Mouse (Mus musculus): ENCODE results near the gene Dct. TPM values are rescaled to one million over a fixed set of nuclear protein-coding genes. Genes with fewer than 3 reads are reported as not detected.

The Dct gene
- polyA plus RNA-seq, 1 experiment from 2014 or later = 0.04 TPM

- POLR2A ChIA-PET = interaction anchor here (0.6 kb wide), 1 partner anchor 42 kb away, joined by 3 read pairs; no protein-coding TSS in a partner anchor
- no peak for TF ChIP-seq CTCF (IDR thresholded peaks at IDR 0.05)
- CTCF ChIA-PET = no interaction called here
- peak; percentile 57 for DNase-seq (ENCODE audit: low read depth, low spot score)
- in situ Hi-C loops (cut with MboI; ENCODE audit: low pct_unique_long_range_greater_than_20kb) = no loop called here
- peak; percentile 96 for ATAC-seq
- no peaks in the 10 kb centered on the region for H3K27me3 ChIP-seq
These were observed 58.2 kb downstream of the Dct start for GRCm38 (mm10) chr14:117993845-117994244.

DNA sequence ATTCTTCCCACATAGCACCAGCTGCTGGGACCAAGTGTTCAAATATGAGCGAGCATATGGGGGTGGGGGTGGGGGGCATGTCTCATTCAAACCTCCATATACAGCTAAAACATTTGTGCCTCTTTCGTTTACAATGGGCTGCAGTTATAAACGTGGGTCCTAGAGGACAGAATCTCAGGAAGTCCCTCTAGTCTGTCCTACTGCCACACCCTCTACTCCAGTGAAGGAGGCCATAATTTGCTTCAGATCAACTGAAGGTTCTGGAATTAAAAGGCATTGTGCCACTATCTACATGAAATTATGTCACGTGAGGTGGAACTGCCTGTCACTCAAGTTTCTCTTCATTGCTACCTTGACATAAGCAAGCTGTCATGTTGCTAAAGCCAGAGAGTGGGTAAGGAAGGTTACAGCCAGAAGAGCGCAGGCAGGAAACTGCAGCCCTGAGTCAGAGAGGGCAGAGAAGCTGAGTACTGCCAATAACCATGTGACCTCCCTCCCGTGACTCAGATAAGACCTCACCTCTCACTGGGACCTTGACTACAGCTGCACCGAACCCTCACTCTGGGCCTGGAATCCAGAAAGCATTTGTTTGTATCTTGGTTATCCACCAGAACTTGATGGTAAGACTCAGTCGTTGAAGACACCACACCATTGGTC is 59.3 kb downstream of the Dct start:
- TF ChIP-seq CTCF (IDR thresholded peaks at IDR 0.05) = no peak
- POLR2A ChIA-PET = no interaction called here
- ATAC-seq (no peak), DNase-seq (ENCODE audit: low read depth, low spot score) (no peak)
- no peaks in the 10 kb centered on the region for H3K27me3 ChIP-seq
- in situ Hi-C loops (cut with MboI; ENCODE audit: low pct_unique_long_range_greater_than_20kb) = no loop called here
- CTCF ChIA-PET = no interaction called here

DNA sequence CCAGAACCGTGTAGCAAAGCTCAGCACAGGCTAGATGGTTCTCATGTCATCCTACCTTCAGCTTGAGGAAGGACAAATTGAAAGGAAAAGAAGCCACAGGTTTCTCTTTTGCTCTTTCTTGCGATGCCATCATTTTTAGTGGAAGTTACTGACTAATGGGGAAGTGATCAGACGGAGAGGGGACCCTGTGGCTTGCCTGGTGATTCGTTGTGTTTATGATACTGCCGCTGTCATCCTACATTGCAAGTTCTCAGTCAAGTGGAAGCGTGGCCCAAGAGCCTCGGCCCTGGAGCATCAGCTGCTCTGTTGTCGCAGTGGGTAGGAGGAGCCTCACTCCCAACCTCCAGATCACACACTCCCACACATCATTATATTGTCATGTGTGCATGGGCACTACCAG is 61.8 kb downstream of the Dct start:
- no peak for TF ChIP-seq CTCF (IDR thresholded peaks at IDR 0.05)
- H3K27me3 ChIP-seq = no peaks in the 10 kb centered on the region
- in situ Hi-C loops (cut with MboI; ENCODE audit: low pct_unique_long_range_greater_than_20kb) = no loop called here
- ATAC-seq = no peak
- ChIA-PET CTCF (no interaction called here), POLR2A (no interaction called here)
- DNase-seq (ENCODE audit: low read depth, low spot score) = no peak

DNA sequence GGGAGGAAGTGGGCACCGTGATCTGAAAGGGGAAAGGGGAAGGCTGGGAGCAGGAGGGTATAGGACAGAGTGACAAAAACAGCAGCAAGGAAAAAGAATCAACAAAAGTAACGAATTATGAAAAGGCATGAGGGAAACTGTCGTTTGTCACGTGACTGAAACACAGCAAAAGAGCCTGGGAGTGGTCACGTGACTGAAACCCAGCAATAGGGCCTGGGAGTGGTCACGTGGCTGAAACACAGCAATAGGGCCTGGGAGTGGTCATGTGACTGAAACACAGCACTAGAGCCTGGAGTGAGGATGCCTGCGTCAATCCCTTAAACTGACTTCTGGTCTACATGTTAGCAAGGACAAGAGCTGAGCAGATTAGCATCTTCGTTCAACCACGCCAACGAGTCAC is 63.6 kb downstream of the Dct start:
- CTCF ChIA-PET = no interaction called here
- DNase-seq (ENCODE audit: low read depth, low spot score) (no peak), ATAC-seq (peak; percentile 34)
- POLR2A ChIA-PET = no interaction called here
- no peak for TF ChIP-seq CTCF (IDR thresholded peaks at IDR 0.05)
- in situ Hi-C loops (cut with MboI; ENCODE audit: low pct_unique_long_range_greater_than_20kb) = no loop called here
- no peaks in the 10 kb centered on the region for H3K27me3 ChIP-seq

- DNase-seq (ENCODE audit: low read depth, low spot score) (no peak), ATAC-seq (no peak)
- POLR2A ChIA-PET = no interaction called here
- TF ChIP-seq CTCF (IDR thresholded peaks at IDR 0.05) = no peak
- in situ Hi-C loops (cut with MboI; ENCODE audit: low pct_unique_long_range_greater_than_20kb) = no loop called here
- H3K27me3 ChIP-seq = no peaks in the 10 kb centered on the region
- CTCF ChIA-PET = no interaction called here
These were observed 70.5 kb downstream of the Dct start for GRCm38 (mm10) chr14:117981532-117981931.

DNA sequence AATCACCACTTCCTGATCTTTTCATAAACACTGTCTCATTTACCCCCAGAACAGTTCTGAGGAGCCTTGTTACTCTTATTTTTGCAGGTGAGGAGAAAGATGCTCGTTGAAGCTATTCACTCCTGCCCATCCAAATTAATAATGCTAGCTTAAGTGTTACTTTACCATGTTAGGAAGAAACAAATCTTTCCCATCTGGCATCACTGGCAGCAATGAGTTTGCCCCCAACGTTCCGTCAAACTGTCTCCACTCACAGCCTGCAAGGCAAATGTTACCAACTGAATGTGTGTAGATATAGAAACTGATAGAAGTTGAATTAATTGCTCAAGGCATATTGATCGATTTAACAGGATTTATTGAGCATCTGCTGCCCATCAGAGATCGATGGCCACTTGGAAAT is 79.5 kb downstream of the Dct start:
- CTCF ChIA-PET = no interaction called here
- in situ Hi-C loops (cut with MboI; ENCODE audit: low pct_unique_long_range_greater_than_20kb) = no loop called here
- no peaks in the 10 kb centered on the region for H3K27me3 ChIP-seq
- POLR2A ChIA-PET = no interaction called here
- ATAC-seq = no peak
- DNase-seq (ENCODE audit: low read depth, low spot score) = no peak
- no peak for TF ChIP-seq CTCF (IDR thresholded peaks at IDR 0.05)

Other genes with a start within 250 kb of the Dct start
- 22.7 TPM for gene Tgds, start 80.5 kb upstream of the Dct start, polyA plus RNA-seq (2021)
- 28.3 TPM for gene Gpr180, start 84.9 kb upstream of the Dct start, polyA plus RNA-seq (2021)
- 0.01 TPM for gene Sox21, start 184.8 kb upstream of the Dct start, polyA plus RNA-seq (2021)
- gene Gm9376, start 214.7 kb upstream of the Dct start, polyA plus RNA-seq (2021) = not detected